Mouse (Mus musculus) adrenal gland, adult (tissue): ENCODE data around the gene Ginm1.
"Not testable (repeated sequence)": the region's sequence is repeated elsewhere in the genome, so short reads cannot be mapped to it uniquely, and the experiment has no call there.

Experiments
- DNase-seq, 2 experiments: peaks; one replicate each; pipeline ENCODE4 v3.0.0; 2022 to 2023; ENCODE audit warnings: low spot score in 1 of 2; ENCODE audit not compliant: inconsistent age in 2 of 2

Ginm1 gene

DNA sequence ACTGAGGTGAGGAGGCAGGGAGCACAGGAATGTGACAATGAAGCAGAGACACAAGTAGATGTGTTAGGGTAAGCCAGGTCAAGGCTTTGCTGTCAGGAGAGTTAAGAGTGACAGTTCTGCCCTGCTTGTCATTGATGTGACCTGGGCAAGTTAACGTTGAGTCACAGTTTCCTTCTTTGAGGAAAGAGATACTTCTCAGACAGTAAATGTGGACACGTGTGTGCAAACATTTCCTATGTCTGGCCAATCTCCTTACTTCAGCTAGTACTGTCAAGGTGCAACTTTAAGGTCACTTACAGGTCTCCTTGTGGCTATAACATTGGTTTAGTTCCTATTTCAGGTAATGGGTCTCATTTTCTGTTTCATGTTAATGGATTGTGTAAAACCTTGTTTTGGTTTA lies 23.9 kb upstream of the Ginm1 start:
- DNase-seq = no peak

DNA sequence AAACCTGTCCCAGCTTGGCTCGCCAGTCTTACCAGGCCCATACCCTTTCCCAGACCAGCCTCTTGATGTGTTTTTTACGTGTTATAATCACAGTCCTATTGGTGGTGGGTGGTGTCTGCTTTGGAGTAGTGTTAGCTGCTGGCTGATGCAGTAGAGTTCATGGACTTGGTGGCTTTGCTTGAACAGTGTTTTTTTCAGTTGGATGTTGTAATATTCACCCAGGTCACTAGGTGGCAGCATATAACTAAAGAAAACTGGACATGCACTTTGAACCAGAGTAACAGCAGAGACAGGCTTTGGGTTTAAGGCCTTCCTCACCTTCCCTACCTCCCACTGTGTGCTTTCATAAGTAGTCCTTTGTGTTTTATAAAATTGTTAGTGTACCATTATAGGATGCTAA lies 17.3 kb upstream of the Ginm1 start:
- peak; percentile 13 to 85 for DNase-seq

GRCm38 (mm10) chr10:7802519-7803140 lies 10.0 kb upstream of the Ginm1 start:
- DNase-seq = no peak

DNA sequence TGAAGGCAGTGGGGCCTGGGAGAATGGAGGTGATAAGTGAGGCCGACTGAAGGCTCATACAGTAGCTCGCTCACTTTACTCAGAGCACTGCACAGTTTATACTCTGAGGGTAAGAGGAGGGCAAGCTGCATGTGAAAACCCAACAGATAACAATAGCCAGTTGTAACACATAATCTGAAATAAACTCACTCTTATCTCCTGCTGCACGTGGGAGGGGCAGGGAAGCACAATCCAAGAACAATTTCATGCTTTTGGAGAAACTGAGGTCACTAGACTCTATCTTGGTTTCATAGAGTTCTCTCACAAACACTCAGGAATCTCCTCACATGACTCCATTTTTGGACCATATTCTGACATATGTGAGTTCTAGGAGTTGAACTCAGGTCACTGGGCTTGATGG lies 8.6 kb upstream of the Ginm1 start:
- no peak for DNase-seq

DNA sequence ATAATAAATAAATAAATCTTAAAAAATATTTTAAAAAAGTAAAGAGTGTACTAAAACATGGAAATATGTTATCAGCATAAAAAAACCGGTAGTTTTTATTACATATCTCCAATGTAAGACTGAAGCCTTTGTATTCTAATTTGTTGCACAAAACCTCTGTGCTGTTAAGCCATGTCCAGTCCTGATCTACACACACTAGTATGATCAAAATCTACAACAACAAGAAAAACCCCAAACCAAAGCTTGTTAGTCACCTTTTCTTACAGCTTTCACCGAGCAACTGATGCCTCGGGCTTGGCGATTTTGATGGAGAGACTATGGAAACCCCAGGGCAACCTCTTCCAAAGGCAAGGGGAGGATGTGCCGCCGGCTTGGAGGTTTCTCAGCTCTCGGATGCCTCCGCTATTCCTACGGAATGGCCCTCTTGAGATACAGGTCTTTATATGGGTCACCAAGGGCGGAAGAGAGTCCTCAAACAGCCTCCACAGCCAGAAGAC lies 322 bp downstream of the Ginm1 start:
- no peak for DNase-seq

DNA sequence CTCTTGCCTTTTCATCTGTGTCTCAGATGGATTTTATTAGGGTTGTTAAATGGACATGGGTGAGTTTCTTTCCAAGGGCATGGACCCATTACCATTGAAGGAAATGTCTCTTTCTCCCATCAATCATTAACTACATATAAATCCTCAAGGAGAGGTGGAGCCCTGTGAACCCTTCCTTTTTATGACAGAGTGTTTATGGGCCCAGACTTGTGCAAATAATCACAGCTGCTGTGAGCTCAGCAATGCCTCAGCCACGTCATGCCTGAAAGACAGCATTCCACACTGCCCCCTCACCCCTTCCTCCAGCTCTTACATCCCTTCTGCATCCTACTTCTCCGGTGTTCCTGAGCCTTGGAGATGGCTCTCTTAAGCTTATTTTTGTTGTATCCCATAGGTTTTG lies 5.3 kb downstream of the Ginm1 start:
- DNase-seq = no peak

GRCm38 (mm10) chr10:7781214-7781613 lies 11.4 kb downstream of the Ginm1 start:
- no peak for DNase-seq

DNA sequence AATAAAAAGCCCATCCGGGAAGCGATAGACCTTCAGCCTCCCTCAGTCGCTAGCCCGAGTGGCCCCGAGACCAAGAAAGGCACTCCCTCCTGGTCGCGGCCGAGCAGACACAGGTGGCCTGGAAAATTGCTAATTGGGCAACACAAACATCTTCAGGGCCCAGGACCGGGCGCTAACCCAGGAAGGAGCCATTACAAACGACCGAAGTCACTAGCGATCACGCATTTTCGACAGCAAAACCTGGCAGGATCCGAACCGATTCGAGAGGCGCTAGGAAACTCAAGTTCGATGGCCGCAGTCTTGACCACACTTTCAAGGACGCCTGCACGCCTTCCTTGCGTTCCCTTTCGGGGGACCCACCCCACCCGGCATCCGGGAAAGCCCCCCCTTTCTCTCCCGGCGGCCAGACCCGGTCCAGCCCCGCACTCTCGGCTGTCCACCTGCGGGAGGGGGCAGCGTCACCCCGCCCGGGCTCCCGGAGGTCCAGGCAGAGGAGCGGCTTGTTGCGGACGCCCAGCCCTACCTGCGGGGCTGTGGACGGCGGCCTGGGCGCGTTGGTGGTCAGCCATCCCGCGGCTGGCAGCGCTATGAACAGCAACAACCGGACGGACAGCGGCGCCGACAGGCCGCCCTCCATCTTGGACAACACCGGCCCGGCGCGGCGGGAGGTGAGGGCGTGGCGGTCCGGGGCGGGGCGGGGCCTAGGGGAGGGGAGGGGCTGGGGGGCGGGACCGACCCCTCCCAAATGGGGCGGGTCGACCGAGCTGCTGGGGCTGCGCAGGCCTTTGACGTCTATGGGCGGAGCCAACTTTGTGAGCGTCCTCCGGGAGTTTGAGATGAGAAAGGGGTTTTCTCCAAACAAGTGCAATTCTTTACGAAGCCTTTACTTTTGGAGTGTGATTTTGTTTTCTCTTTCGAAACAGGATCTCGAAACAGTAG lies 12.1 kb downstream of the Ginm1 start:
- DNase-seq = peak; percentile 91 to 95

- peak in 1 of 2 experiments; percentile 91 for DNase-seq
These were observed 12.8 kb downstream of the Ginm1 start for GRCm38 (mm10) chr10:7779751-7780237.

GRCm38 (mm10) chr10:7778361-7778760 lies 14.3 kb downstream of the Ginm1 start:
- DNase-seq = peak; percentile 35 to 83

DNA sequence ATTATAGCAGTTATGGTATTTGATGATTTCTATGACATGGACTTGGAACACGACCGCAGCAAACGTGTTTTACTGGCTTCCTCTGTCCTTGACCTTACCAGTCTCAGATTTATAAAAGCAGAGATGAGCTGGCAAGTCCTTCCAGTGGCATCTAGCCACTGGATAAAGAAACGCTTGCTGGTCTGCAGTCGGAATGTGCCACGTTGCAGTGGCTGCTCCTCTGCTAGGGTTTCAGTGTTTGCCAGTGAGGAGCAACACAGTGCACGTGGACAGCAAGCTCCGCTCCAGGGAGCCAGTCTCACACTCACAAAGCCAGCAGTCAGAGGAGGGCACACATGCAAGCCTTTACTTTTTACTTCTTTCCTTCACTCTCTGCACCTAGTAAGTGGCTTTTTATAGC lies 17.2 kb downstream of the Ginm1 start:
- peak; percentile 70 to 87 for DNase-seq

GRCm38 (mm10) chr10:7772769-7773168 lies 19.9 kb downstream of the Ginm1 start:
- no peak for DNase-seq

GRCm38 (mm10) chr10:7772346-7772745 lies 20.3 kb downstream of the Ginm1 start:
- no peak for DNase-seq

- no peak for DNase-seq
These were observed 35.1 kb downstream of the Ginm1 start for GRCm38 (mm10) chr10:7757544-7757943.

DNA sequence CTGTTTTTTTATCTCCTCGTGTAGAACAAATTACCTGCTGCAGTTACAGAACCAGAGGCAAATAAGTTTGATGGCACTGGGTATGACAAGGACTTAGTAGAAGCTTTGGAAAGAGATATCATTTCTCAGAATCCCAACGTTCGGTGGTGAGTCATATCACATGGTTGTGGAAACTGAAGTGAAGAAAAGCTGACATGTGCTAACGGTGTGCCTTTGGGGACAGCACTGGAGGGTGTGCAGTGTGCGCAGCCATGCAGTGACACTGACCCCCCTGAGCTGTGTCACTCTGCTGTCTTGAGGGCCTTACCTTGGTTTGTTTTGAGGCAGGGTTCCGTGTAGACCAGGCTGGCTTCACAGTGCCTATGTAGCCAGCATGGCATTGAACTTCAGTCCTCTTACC lies 43.9 kb downstream of the Ginm1 start:
- peak in 1 of 2 experiments; percentile 58 for DNase-seq

- not testable (repeated sequence) for DNase-seq
These were observed 47.1 kb downstream of the Ginm1 start for GRCm38 (mm10) chr10:7745528-7745927.

GRCm38 (mm10) chr10:7737914-7738313 lies 54.7 kb downstream of the Ginm1 start:
- no peak for DNase-seq

- DNase-seq = peak in 1 of 2 experiments; percentile 39
These were observed 55.5 kb downstream of the Ginm1 start for GRCm38 (mm10) chr10:7737122-7737521.

DNA sequence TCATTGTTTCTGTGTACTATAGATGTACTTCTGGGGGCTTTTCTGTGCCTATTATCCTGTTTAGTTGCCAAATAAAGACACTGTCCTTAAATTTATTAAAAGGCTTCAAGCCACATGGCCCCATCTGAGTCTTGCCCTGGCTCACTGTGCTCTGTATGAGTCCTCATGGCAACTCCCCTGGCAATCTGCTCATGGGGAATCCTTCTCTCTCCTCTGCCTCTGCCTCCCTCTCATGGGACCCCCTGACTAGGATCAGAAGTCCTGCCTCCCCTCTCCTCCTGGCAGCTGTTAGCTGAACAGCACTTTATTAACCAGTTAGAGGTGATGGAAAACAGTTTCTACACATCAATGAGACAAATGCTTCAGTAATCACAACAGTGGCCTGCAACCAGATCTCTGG lies 61.0 kb downstream of the Ginm1 start:
- DNase-seq = no peak

DNA sequence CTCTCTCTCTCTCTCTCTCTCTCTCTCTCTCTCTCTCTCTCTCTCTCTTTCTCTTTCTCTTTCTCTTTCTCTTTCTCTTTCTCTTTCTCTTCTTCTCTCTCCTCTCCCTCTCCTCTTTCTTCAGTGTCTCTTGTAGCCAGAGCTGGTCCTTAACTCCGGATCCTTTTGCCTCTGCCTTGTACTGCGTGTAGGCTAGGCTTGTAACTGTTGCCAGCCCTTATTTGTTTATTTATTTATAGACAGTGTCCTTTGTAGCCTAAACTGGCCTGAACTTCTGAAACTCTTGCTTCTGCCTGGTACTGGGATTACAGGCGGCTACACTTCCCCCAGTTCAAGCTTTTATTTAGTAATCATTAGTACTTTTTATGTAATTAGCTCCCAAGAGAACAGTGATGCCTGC lies 65.6 kb downstream of the Ginm1 start:
- DNase-seq = no peak

- DNase-seq = peak in 1 of 2 experiments; percentile 53
These were observed 66.2 kb downstream of the Ginm1 start for GRCm38 (mm10) chr10:7726501-7726812.
